Mouse (Mus musculus) stomach, postnatal 0 days (tissue): ENCODE data around the gene Klk10.

Experiments
- CTCF ChIP-seq: IDR thresholded peaks from 2 replicates; pipeline ENCODE4 v1.5.1; 2016; ENCODE audit warnings: antibody characterized with exemption, low read depth, mild to moderate bottlenecking, moderate library complexity
- EP300 ChIP-seq: optimal IDR thresholded peaks from 2 replicates; pipeline ENCODE3; 2016; ENCODE audit warnings: antibody characterized with exemption

DNA sequence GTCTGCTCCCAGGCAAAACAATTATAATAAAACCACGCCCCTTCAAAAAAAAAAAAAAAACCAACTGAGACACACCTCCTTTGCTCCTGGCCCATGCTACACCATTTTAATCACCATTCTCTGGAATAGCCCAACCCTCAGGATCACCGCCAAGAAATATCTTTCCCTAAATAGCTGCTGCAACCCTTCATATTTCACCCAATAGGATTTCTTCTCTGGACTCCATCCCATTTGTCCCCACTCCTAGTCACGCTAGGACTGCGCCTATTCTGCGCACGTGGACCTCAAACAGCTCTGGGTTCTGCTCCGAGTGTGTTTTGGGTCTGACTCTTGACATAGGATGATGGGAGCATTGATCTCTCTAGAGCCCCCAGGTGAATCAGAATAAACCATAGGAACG lies 15.5 kb downstream of the Klk10 start:
- TF ChIP-seq CTCF (no peak), EP300 (no peak)
